Mouse (Mus musculus): ENCODE data around the gene Gdf15.

GRCm38 (mm10) chr8:70634066-70634465 lies 1.8 kb upstream of the Gdf15 start:
- no peak for TF ChIP-seq GATA1 (IDR thresholded peaks at IDR 0.05; ENCODE audit: low read length)
- no peak for TF ChIP-seq TAL1 (IDR thresholded peaks at IDR 0.05; ENCODE audit: low read length)
